Mouse (Mus musculus): Measurements from ENCODE around the gene Arhgap10. TPM values are rescaled to one million over a fixed set of nuclear protein-coding genes. Genes with fewer than 3 reads are reported as not detected.

Arhgap10 gene
- polyA plus RNA-seq, 1 experiment from 2014 or later: 24.8 TPM

DNA sequence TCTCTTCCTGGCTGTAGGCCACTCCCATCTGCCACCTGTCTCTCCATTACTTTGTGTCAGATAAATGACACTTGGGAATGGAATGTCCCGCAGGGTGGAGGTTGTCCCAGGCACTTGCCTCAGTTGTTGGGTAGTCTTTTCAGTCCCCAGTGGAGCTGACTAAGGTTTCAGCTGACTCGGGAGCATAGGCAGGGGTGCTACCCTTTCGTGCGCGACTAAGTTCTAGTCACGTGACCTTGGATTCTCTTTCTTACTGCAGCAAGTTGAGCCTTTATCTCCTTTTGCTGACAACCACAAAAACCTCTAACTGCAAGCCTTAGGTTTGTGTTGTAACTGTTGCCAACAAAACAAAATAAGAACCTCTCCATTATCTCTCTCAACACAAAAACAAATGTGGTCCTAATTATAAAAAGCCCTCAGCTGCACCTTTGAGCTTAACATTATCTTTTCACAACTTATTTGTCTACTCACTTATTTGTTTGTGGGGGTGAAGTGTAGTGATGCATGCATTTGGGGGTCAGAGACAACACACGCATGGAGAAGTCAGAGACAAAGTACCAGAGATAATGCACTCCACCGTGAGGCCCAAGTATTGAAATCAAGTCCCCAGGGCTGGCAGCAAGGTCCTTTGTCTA is 16.7 kb upstream of the Arhgap10 start:
- no peaks in the 10 kb centered on the region for H3K4me1 ChIP-seq
- no peak overlapping the region for H3K27ac ChIP-seq
- H3K9me3 ChIP-seq: no peaks in the 10 kb centered on the region
- no peak for ATAC-seq (ENCODE audit: insufficient number of reproducible peaks, insufficient read depth, low FRiP score, low TSS enrichment)
- WGBS: 67% methylated on average over 8 of the region's 8 CpGs
- no peaks in the 10 kb centered on the region for H3K27me3 ChIP-seq
- no peak overlapping the region for H3K4me3 ChIP-seq
- no peaks in the 10 kb centered on the region for H3K36me3 ChIP-seq
- H3K4me2 ChIP-seq (replicated peaks): no peak overlapping the region
- no peak overlapping the region for H3K9ac ChIP-seq

DNA sequence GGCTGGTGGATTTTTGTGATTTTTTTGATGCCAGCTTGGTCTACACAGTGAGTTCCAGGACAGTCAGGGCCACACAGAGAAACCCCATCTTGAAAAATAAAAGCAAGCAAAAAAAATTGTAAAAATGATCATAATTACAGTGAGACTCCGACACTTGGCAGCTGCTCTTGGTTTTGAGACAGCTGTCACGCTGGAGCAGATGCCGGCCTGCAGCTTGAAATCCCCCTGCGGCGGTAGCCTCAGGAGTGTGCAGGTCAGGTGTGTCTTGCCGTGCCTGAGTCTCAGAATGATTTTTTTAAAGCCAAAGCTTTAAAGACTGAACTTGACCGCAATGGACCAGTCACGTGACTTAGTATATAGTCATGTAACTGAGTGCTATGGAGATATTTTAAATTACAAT is 8.4 kb upstream of the Arhgap10 start:
- Histone ChIP-seq H3K36me3 (no peaks in the 10 kb centered on the region), H3K9ac (no peak overlapping the region), H3K27ac (no peak overlapping the region), H3K4me3 (no peak overlapping the region), H3K9me3 (no peaks in the 10 kb centered on the region), H3K4me2 (replicated peaks) (no peak overlapping the region), H3K27me3 (no peaks in the 10 kb centered on the region), H3K4me1 (no peaks in the 10 kb centered on the region)
- ATAC-seq (ENCODE audit: insufficient number of reproducible peaks, insufficient read depth, low FRiP score, low TSS enrichment): no peak
- 71% methylated on average over 8 of the region's 8 CpGs for WGBS

DNA sequence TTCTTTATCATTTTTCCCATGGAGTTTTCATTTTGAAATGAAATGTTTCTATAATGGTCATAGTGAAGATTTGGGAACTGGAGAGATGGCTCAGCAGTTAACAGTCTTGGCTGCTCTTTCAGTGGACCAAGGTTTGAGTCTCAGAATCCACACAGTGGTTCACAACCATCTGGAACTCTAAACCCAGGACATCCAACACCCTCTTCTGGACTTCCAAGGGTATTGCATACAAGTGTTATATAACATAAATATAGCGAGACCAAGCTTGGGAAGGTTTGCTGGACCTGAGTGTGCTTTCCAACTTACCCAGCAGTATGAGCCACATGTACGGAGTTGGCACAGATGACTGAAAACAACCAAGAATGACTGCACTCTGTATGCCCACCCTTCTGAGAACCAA is 7.2 kb upstream of the Arhgap10 start:
- Histone ChIP-seq H3K4me3 (no peak overlapping the region), H3K36me3 (no peaks in the 10 kb centered on the region), H3K9me3 (no peaks in the 10 kb centered on the region), H3K4me2 (replicated peaks) (no peak overlapping the region), H3K27ac (no peak overlapping the region), H3K9ac (no peak overlapping the region), H3K4me1 (no peaks in the 10 kb centered on the region), H3K27me3 (no peaks in the 10 kb centered on the region)
- WGBS: 94% methylated on average over 2 of the region's 2 CpGs
- no peak for ATAC-seq (ENCODE audit: insufficient number of reproducible peaks, insufficient read depth, low FRiP score, low TSS enrichment)

DNA sequence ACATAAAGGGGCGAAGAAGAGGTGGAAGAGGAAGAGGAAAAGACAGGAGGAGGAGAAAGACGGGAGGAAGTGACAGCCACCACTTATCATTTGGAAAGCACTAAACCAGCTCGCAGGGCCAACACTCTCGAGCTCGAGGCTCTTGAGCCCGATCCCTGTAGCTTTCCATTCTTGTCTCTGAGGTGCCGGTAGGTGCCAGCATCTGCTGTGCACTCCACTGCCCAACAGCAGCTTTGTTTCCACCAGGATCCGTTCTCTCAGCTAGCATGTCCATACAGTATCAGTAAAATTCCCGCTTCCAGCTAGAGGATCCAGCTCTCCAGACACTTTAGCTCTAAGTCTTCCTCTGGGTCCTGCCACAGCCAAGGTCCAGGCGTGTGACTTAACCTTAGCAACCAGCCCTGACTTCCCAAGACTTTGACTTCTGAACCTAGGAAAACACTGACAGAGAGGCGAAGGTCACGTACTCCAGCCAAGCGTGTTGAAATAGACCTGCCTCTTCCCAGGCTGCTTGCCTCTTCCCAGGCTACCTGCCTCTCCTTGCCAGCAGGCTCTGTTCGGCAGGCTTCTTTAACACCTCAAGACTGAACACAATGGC is 6.4 kb upstream of the Arhgap10 start:
- no peak for ATAC-seq (ENCODE audit: insufficient number of reproducible peaks, insufficient read depth, low FRiP score, low TSS enrichment)
- no peak overlapping the region for H3K27ac ChIP-seq
- no peak overlapping the region for H3K4me3 ChIP-seq
- no peak overlapping the region for H3K4me2 ChIP-seq (replicated peaks)
- WGBS: 85% methylated on average over 14 of the region's 14 CpGs
- H3K9ac ChIP-seq: no peak overlapping the region
- no peaks in the 10 kb centered on the region for H3K9me3 ChIP-seq
- no peaks in the 10 kb centered on the region for H3K27me3 ChIP-seq
- H3K36me3 ChIP-seq: no peaks in the 10 kb centered on the region
- peaks cover under 1% of the 10 kb centered on the region; the same call in 1 of the 2 replicates for H3K4me1 ChIP-seq

DNA sequence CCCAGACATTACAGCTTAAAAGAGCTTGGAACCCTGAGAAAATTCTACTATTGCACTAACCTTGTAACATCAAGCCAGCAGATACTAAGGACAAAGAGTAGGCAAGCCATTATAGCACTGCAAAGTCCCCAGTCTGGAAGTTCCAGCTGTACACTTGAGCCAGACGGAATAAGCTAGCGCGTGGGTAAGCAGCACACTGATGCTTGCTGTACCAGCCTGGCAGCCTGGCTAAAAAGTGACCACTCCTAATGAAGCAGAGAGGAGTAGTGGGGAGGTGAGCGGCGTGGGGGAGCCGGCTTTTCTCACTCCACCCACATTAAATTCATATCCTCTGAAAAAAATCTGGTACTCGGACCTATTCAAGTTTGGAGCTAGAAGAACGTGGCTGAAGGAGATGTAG is 5.2 kb upstream of the Arhgap10 start:
- no peak overlapping the region for H3K4me3 ChIP-seq
- peaks cover 8% of the 10 kb centered on the region for H3K4me1 ChIP-seq
- H3K4me2 ChIP-seq (replicated peaks): no peak overlapping the region
- no peak overlapping the region for H3K27ac ChIP-seq
- no peak for ATAC-seq (ENCODE audit: insufficient number of reproducible peaks, insufficient read depth, low FRiP score, low TSS enrichment)
- WGBS: 87% methylated on average over 8 of the region's 8 CpGs
- no peaks in the 10 kb centered on the region for H3K9me3 ChIP-seq
- H3K36me3 ChIP-seq: no peaks in the 10 kb centered on the region
- no peaks in the 10 kb centered on the region for H3K27me3 ChIP-seq
- no peak overlapping the region for H3K9ac ChIP-seq

DNA sequence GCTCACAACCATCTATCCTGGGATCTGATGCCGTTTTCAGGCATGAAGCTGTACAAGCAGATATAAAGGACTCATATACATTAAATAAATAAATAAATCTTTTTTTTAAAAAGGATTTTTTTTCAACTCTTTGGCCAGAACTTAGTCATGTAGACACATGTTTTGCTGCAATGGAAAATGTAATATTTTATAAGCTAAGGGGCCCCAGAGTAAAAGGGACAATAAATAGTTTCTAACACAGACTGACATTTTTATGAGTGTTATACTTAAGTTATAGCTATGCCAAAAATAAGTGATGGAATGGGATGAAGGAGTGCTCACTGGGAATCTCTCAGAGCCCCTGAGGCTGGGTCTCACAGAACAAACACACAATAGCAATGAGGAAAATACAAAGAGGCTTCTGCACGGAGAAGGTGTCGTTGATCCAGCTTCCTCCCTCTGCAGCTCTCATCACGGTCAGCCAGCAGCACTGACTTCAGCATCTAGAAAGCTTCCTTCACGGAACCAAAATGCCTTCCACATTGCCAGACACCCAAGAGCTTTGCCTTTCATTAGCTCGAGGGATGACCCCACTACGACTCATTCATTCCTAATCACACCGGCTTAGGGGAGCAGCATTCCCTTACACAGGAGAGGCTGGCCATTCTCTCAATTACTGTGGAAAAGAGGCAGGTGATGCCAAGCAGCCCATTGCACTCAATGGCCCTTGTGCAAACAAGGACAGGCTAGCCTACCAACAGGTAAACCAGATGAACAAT is 3.5 kb upstream of the Arhgap10 start:
- Histone ChIP-seq H3K9ac (no peak overlapping the region), H3K4me2 (replicated peaks) (no peak overlapping the region), H3K9me3 (no peaks in the 10 kb centered on the region), H3K27me3 (no peaks in the 10 kb centered on the region), H3K27ac (no peak overlapping the region), H3K4me3 (no peak overlapping the region), H3K4me1 (peaks cover 15% of the 10 kb centered on the region), H3K36me3 (no peaks in the 10 kb centered on the region)
- 75% methylated on average over 8 of the region's 8 CpGs for WGBS
- ATAC-seq (ENCODE audit: insufficient number of reproducible peaks, insufficient read depth, low FRiP score, low TSS enrichment): no peak

DNA sequence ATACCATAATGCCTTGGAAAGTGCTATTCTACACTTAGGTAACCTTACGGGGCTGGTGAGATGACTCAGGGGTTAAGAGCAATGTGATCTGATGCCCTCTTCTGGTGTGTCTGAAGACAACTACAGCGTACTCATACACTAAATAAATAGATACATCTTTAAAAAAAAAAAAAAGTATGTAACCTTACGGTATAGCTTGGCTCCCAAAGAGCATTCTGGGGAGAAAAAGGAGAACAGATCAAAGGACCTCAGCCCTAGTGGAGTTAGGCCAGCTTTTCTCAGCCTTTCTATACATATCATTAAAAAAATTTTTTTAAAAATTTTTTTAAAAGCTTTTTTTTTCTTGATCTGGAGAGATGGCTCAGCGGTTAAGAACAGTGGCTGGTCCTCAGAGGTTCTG is 2.8 kb upstream of the Arhgap10 start:
- no peaks in the 10 kb centered on the region for H3K36me3 ChIP-seq
- H3K27ac ChIP-seq: no peak overlapping the region
- H3K9ac ChIP-seq: no peak overlapping the region
- no peak overlapping the region for H3K4me2 ChIP-seq (replicated peaks)
- H3K4me3 ChIP-seq: no peak overlapping the region
- no peaks in the 10 kb centered on the region for H3K9me3 ChIP-seq
- no peaks in the 10 kb centered on the region for H3K27me3 ChIP-seq
- no peak for ATAC-seq (ENCODE audit: insufficient number of reproducible peaks, insufficient read depth, low FRiP score, low TSS enrichment)
- WGBS: 93% methylated on average over 4 of the region's 4 CpGs
- peaks cover 21% of the 10 kb centered on the region for H3K4me1 ChIP-seq

DNA sequence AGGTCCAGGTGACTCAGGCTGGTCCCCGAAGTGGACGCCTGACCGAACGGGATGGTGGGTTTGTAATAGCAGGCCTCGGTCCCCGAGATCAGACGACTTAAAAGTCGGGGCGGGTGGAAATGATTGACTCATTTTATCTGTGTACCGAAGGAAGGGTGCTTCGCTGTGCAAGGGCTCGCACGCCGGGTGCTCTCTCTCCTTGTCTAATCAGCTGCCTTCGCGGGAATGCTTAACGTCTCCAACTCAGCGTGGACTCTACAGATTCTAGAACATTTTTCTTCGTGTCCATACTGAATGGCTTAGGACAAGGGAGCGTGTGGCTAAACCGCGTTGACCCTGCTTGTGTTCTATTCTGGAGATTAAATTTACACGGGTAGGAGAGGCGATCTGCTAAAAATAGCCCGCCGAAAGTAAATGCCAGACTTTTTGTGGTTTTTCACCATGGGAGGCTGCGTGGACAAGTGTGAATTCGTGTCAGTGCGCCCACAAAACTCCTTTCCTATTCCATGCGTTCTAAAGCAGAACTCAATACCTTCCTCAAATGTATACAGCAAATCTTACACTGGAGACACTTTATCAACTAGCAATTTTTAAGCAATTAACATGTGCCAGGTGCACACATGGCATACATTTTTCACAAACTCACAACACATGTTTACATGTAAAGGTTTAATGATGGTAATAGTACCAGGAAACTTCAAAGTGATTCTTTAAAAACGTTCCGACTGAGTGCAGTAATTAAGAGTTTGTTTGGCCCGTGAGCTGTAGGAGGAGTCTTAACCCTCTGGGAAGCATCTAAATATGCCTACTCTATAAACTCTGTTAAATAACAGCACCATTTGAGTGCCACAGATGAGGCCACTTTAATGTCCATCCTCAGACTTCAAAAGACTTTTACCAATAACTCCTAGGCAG is 705 bp upstream of the Arhgap10 start:
- Histone ChIP-seq H3K9ac (peak overlapping the region; percentile 72), H3K27me3 (no peaks in the 10 kb centered on the region), H3K4me3 (peak overlapping the region; percentile 73), H3K27ac (peak overlapping the region; percentile 86), H3K4me2 (replicated peaks) (peak overlapping the region; percentile 80), H3K9me3 (no peaks in the 10 kb centered on the region), H3K36me3 (no peaks in the 10 kb centered on the region), H3K4me1 (peaks cover 33% of the 10 kb centered on the region)
- WGBS: 5% methylated on average over 33 of the region's 33 CpGs
- ATAC-seq (ENCODE audit: insufficient number of reproducible peaks, insufficient read depth, low FRiP score, low TSS enrichment): peak; percentile 8; the same call in 1 of the 2 replicates

DNA sequence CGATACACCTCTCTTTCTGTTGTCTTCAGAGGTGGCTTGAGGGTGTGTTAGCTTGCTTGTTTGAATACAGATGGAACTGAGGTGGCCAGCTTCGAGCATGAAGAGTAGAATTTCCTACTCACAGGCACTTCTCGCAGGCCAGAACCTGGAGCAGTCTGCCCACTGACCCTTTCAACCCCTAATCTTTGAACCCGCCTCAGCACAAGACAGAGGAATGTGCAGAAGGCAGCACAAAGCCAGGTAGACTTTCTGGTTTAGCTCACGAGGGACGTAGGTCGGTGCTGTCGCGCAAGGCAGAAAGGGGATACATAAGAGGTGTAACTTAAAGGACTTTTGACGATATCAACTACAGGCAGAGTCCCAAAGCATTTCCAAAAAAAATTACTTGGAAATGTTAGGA is 908 bp downstream of the Arhgap10 start:
- H3K4me2 ChIP-seq (replicated peaks): peak overlapping the region; percentile 80
- WGBS: 2% methylated on average over 10 of the region's 10 CpGs
- no peaks in the 10 kb centered on the region for H3K27me3 ChIP-seq
- H3K27ac ChIP-seq: no peak overlapping the region
- H3K36me3 ChIP-seq: no peaks in the 10 kb centered on the region
- ATAC-seq (ENCODE audit: insufficient number of reproducible peaks, insufficient read depth, low FRiP score, low TSS enrichment): no peak
- no peaks in the 10 kb centered on the region for H3K9me3 ChIP-seq
- H3K9ac ChIP-seq: peak overlapping the region; percentile 72
- peaks cover 48% of the 10 kb centered on the region for H3K4me1 ChIP-seq
- peak overlapping the region; percentile 73 for H3K4me3 ChIP-seq

DNA sequence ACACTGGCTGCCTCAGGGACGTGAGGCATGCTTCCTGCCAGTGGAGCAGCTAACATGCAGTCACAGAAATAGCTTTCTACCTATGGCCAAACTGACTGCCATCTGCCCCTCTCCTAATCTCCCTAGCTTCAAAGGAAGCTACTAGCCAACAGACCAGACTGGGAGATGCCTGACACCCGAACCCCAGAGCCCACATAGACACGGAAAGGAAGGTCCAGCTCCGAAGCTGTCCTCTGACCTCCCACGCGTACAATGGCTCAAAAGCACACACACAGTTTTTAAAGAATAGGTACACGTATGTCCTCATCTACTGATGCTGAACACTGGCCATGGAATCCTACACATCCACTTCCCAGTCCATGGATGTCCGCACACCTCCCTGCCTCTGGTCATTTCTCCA is 2.0 kb downstream of the Arhgap10 start:
- H3K27me3 ChIP-seq: no peaks in the 10 kb centered on the region
- ATAC-seq (ENCODE audit: insufficient number of reproducible peaks, insufficient read depth, low FRiP score, low TSS enrichment): no peak
- H3K27ac ChIP-seq: no peak overlapping the region
- H3K9me3 ChIP-seq: no peaks in the 10 kb centered on the region
- peak overlapping the region; percentile 80 for H3K4me2 ChIP-seq (replicated peaks)
- H3K36me3 ChIP-seq: no peaks in the 10 kb centered on the region
- no peak overlapping the region for H3K9ac ChIP-seq
- WGBS: 67% methylated on average over 8 of the region's 8 CpGs
- H3K4me3 ChIP-seq: 0 out of 2 replicates have a peak overlapping the region, but pooled peaks have one; percentile 73
- peaks cover 49% of the 10 kb centered on the region for H3K4me1 ChIP-seq

DNA sequence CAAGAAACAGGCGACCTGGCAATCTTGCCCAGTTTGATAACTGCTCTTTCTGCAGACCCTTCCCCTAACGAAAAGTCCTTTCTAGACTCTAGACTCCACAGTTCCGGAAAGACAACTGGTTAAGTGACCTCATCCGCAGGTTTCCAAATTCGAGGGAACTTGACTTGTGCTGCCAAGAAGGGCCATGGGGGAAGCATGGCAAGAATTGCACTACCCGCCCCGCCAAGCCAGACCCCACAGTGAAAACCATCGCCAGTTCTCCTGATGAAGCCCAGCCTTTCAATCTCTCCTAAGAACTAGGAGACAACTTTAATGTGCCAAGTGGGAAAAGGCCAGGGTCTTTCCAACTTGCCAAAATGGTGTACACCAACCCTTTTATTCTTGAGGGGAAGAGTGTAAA is 2.6 kb downstream of the Arhgap10 start:
- H3K9me3 ChIP-seq: no peaks in the 10 kb centered on the region
- WGBS: 88% methylated on average over 8 of the region's 8 CpGs
- H3K4me1 ChIP-seq: peaks cover 49% of the 10 kb centered on the region
- H3K27me3 ChIP-seq: no peaks in the 10 kb centered on the region
- H3K36me3 ChIP-seq: no peaks in the 10 kb centered on the region
- H3K4me2 ChIP-seq (replicated peaks): no peak overlapping the region
- H3K27ac ChIP-seq: no peak overlapping the region
- H3K9ac ChIP-seq: no peak overlapping the region
- H3K4me3 ChIP-seq: no peak overlapping the region
- ATAC-seq (ENCODE audit: insufficient number of reproducible peaks, insufficient read depth, low FRiP score, low TSS enrichment): no peak
